10 mouse cellular contexts compared by ENCODE assay signal in the genomic region with DNA sequence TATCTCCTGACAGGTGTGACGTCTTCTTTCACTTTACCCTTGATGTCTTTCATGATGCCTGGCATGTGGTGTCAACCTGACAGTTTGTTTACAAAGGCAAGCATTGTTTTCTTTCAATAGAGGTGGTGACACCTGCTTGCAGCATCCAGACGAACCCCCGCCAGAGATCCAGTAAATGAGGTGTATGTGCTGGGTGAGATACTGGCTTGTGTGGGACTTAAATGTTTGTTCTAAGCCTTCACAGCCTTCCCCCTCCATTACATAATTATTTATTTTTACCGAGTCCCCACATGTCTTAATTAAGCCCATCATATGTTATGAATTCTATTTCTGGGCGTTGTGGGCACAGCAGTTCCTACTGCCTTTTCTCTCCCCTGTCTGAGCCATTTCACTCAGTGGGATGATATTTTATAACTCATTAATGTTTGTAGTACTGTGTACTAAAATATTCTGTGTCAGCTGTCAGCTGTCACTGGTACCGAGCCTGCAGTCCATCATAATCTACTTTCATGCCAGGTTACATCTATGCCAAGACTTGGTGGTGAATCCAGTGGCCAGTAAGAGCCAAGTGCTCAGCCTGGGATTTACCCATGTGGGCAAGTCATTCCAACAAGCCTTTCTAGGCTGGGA.
DNase-seq lines count a peak whose midpoint lies in the region; ATAC-seq and TF ChIP-seq lines count a peak whose summit lies in the region.
"Had no signal": no experiment of that assay in that cellular context is flagged by ENCODE, and none has a peak within 500 bp of the region (broad histone marks: within the 10 kb centered on the region; RNA-seq: fewer than 3 reads in every experiment).

No protein-coding gene starts in this region.

- no peaks in the 10 kb centered on the region for H3K36me3 ChIP-seq in heart, embryonic 12.5 days
- H3K36me3 ChIP-seq: neural tube, embryonic 12.5 days had no signal

- ATAC-seq in frontal cortex, adult (ENCODE audit: low TSS enrichment), result peak; percentile 66
- ATAC-seq in heart, embryonic 12.5 days (ENCODE audit: insufficient number of reproducible peaks, low FRiP score), result no peak

- TF ChIP-seq CTCF in brain, embryonic 14.5 days (IDR thresholded peaks at IDR 0.05; ENCODE audit: borderline replicate concordance, extremely low read depth, insufficient read depth, insufficient read length), result no peak

- H3K9me3 ChIP-seq in heart, embryonic 12.5 days (replicated peaks), result no peaks in the 10 kb centered on the region
- H3K9me3 ChIP-seq: neural tube, embryonic 12.5 days had no signal

- WGBS in heart, embryonic 12.5 days, result 80% methylated on average over 6 of the region's 6 CpGs

- no peak overlapping the region for H3K4me3 ChIP-seq in heart, embryonic 12.5 days
- H3K4me3 ChIP-seq: neural tube, embryonic 12.5 days had no signal

- no peak for TF ChIP-seq POLR2A in brain, embryonic 14.5 days (IDR thresholded peaks at IDR 0.05; ENCODE audit: borderline replicate concordance, extremely low read depth, insufficient read depth, insufficient read length, poor library complexity, severe bottlenecking)

- no peaks in the 10 kb centered on the region for H3K27me3 ChIP-seq in heart, embryonic 12.5 days (replicated peaks)
- H3K27me3 ChIP-seq: neural tube, embryonic 12.5 days had no signal

- no peak for DNase-seq in frontal cortex, postnatal 10 days (ENCODE audit: low spot score in 2 of 2)
- peak; percentile 41 to 77 for DNase-seq in layer of hippocampus, postnatal 14 days (ENCODE audit: low spot score in 2 of 2)
- DNase-seq in layer of hippocampus, adult 8-10 months (ENCODE audit: low spot score in 2 of 2), result no peak
- peak; percentile 41 for DNase-seq in brain, embryonic 14.5 days (ENCODE audit: low read depth)
- no peak for DNase-seq in kidney, postnatal 25 days
- no peak for DNase-seq in B cell, adult 2 months
- DNase-seq: kidney, adult 8-10 months had no signal

- peak overlapping the region; percentile 63 for H3K27ac ChIP-seq in heart, embryonic 12.5 days (ENCODE audit: poor library complexity, severe bottlenecking)
- H3K27ac ChIP-seq: neural tube, embryonic 12.5 days had no signal

- H3K4me1 ChIP-seq in heart, embryonic 12.5 days (replicated peaks), result peaks cover 56% of the 10 kb centered on the region
- H3K4me1 ChIP-seq: neural tube, embryonic 12.5 days had no signal

- no peak overlapping the region for H3K4me2 ChIP-seq in heart, embryonic 12.5 days
- H3K4me2 ChIP-seq: neural tube, embryonic 12.5 days had no signal

- no peak overlapping the region for H3K9ac ChIP-seq in heart, embryonic 12.5 days
- H3K9ac ChIP-seq: neural tube, embryonic 12.5 days had no signal

Comparison
In these comparisons a context has a peak if more than half of its experiments do, and no peak if none do; other contexts are left out.
1. DNase-seq: peak in layer of hippocampus, postnatal 14 days (2 of 2) and brain, embryonic 14.5 days (single experiment); none in frontal cortex, postnatal 10 days (0 of 2), layer of hippocampus, adult 8-10 months (0 of 2), kidney, postnatal 25 days (0 of 2) and B cell, adult 2 months (0 of 2).